Mouse (Mus musculus): ENCODE data around the gene Kat2b. TPM values are rescaled to one million over a fixed set of nuclear protein-coding genes. Genes with fewer than 3 reads are reported as not detected.
A peak's percentile ranks its signal among the peaks of the same experiment; 100 is the strongest.
"Not testable (repeated sequence)": the region's sequence is repeated elsewhere in the genome, so short reads cannot be mapped to it uniquely, and the experiment has no call there.

Kat2b gene
- polyA plus RNA-seq, 1 experiment from 2014 or later, result 7.3 TPM

DNA sequence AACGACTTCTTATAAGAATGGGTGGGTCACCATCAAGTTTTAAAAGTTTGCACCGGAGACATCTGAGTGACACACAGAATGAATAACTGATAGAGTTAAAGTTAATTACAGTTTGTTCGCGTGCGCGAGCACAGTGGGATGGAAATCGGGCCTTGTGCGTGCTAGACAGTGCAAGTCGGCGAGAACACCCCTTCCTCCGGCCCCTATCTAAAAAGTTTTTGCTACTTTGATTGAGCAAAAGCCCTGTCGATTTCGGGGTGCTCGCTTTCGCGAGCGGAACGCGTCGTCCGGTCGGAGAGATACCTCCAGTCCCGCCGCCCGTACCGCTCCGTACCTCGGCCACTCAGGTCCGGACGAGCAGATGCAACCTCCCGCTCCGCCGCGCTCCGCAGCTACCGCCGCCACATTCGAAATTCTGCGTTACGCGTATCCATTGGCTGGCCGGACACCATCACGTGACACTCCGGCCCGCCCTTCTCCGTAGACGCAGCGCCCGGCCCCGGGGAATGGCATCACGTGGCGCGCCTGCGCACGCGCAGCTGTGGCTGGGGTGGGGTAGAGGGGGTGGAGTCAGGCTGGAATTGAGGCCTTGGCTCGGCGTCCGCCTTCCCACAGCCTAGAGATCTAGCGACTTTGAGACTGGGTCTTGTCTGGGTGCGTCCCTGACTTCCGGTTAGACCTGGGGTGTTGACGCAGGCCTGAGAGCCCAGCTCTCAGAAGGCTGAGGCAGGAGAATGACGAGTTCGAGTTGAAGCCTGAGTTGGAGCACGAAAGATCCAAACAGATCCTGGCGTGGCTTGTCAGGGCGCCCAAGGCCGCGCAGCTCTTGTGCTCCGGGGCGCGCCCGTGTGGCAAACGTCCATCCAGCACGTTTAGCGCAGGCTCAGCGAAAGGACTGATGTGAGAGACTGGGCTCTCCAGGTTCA is 122.5 kb downstream of the Kat2b start, which contains the start of gene Sgo1:
Gene Sgo1, minus strand, starts transcription at position 457 of the 926 bp plus-strand sequence.
- Histone ChIP-seq H3K9ac (peak within 1 kb of the TSS; percentile 80), H3K36me3 (no peaks in the 10 kb centered on the region), H3K9me3 (no peaks in the 10 kb centered on the region), H3K4me3 (peak within 1 kb of the TSS; percentile 44), H3K27ac (replicated peaks) (peak within 1 kb of the TSS; percentile 98), H3K4me1 (replicated peaks) (peaks cover 13% of the 10 kb centered on the region), H3K27me3 (no peaks in the 10 kb centered on the region), H3K4me2 (peak within 1 kb of the TSS; percentile 60)
- ATAC-seq (ENCODE audit: low read depth), result peak; percentile 99
- under 1% methylated on average over 78 of the region's 78 CpGs for WGBS

DNA sequence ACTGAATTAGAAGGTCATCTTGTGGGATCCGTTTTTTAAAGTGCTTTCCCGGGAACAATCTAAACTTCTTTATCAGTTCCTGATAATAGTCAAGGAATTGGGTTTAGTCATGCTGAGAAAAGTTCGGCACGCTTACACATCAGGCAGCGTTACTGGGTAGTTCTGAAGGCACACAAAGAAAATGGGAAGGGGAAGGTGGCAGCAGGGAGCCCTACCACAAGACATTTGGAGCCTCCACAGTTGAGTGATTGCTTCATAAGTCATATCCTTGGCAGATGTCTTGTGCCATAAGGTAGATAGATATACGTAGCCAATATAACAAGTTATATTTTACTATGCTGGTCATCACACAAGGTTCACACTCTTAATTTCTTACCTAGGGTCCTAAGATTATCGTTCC is 123.3 kb downstream of the Kat2b start:
- Histone ChIP-seq H3K9ac (peak overlapping the region; percentile 80), H3K27ac (replicated peaks) (peak overlapping the region; percentile 98), H3K4me2 (peak overlapping the region; percentile 60), H3K36me3 (no peaks in the 10 kb centered on the region), H3K9me3 (no peaks in the 10 kb centered on the region), H3K4me3 (peak overlapping the region; percentile 44), H3K4me1 (replicated peaks) (peaks cover 13% of the 10 kb centered on the region), H3K27me3 (no peaks in the 10 kb centered on the region)
- 10% methylated on average over 7 of the region's 7 CpGs for WGBS
- peak; percentile 29 for ATAC-seq (ENCODE audit: low read depth)

DNA sequence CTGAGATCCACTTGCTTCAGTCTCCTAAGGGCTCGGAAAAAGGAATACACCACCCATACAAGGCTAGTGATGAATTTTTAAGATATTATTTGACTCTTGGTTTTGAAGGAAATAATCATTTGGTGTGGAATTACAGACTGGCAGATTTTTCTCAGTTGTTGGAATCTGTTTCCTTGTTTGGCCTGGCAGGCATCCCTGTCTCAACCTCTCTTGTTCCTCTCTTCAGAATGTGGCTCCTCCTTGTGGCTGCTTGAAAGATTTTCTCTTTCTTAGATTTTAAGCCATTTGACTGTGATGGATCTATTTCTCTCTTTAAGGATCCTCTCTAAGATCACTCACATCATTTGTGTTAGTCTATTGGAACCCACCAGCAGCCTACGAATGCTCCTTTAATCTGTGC is 127.4 kb downstream of the Kat2b start:
- 83% methylated on average over 2 of the region's 2 CpGs for WGBS

DNA sequence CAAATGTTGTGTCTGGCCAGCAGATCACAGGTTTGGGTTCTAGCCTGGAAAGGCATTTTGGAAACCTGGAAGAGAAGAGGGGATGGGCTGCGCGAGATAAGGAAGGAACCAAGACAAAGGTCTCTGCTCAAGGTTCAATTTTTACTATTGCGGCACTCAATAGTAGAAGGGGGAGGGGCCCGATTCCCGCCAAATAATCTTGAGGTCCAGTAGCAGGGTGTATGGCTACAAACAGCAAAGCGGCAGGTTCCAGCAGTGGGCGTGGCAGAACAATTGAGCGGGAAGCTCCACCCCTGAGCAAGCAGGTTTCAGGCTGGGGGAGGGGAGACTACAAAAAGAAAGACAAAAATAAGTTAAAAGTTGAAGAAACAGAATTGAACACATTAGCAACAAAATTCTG is 130.9 kb downstream of the Kat2b start:
- WGBS, result 91% methylated on average over 8 of the region's 8 CpGs

More for the DNA sequence above, 127.4 kb downstream of the Kat2b start:
- Histone ChIP-seq H3K9ac (no peak overlapping the region), H3K27me3 (no peaks in the 10 kb centered on the region), H3K27ac (replicated peaks) (no peak overlapping the region), H3K4me1 (replicated peaks) (peaks cover 9% of the 10 kb centered on the region), H3K9me3 (no peaks in the 10 kb centered on the region; the same call in 1 of the 2 replicates), H3K4me2 (no peak overlapping the region), H3K36me3 (no peaks in the 10 kb centered on the region), H3K4me3 (no peak overlapping the region)
- no peak for ATAC-seq (ENCODE audit: low read depth)

DNA sequence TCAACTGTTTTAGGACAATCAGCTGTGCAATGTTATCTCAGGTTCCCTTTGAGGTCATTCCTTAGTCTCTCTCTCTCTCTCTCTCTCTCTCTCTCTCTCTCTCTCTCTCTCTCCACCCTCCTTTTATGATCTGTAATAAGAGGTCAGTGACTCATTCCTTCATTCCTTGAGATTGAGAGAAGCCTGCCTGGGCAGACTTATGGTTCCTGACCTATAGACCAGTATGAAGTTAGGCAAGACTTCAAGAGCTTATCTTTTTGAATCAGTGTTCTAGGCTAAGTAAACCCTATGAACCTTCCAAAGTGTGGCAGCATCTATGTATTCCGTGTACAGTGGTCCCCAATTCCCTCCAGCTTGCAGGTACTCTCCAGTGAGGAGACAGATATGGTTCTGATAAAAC is 147.8 kb downstream of the Kat2b start:
- Histone ChIP-seq H3K9ac (no peak overlapping the region), H3K4me3 (no peak overlapping the region), H3K9me3 (no peaks in the 10 kb centered on the region), H3K36me3 (no peaks in the 10 kb centered on the region), H3K4me2 (no peak overlapping the region), H3K27ac (replicated peaks) (no peak overlapping the region), H3K4me1 (replicated peaks) (no peaks in the 10 kb centered on the region), H3K27me3 (no peaks in the 10 kb centered on the region)
- WGBS, result 51% methylated on average over 1 of the region's 1 CpGs
- ATAC-seq (ENCODE audit: low read depth), result no peak

More for the DNA sequence above, 130.9 kb downstream of the Kat2b start:
- not testable (repeated sequence) for H3K4me2 ChIP-seq; H3K27me3 ChIP-seq; H3K4me1 ChIP-seq (replicated peaks); H3K4me3 ChIP-seq; H3K9ac ChIP-seq; H3K27ac ChIP-seq (replicated peaks); H3K9me3 ChIP-seq; H3K36me3 ChIP-seq; ATAC-seq (ENCODE audit: low read depth)

DNA sequence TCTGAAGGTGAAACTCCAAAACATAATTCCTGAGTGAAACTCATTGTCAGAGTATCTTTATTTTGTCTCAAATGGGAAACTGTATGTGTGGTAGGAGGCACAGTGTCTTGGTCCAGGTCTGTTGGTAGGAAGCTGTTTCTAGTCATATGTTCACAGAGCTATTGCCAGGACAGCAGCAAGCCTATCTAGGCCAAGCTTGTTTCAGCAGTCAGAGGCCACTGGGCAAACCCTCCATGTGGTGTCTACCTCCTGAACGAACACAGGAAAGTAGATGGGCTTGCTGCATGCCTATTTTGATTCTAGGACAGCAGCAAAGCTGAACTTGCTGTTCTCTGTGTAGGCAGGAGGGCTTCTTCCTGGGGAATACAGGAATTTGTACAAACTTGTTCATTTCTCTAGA is 148.5 kb downstream of the Kat2b start:
- not testable (repeated sequence) for H3K4me1 ChIP-seq (replicated peaks); H3K27ac ChIP-seq (replicated peaks); H3K27me3 ChIP-seq; H3K4me3 ChIP-seq; H3K9ac ChIP-seq; ATAC-seq (ENCODE audit: low read depth); H3K36me3 ChIP-seq; H3K4me2 ChIP-seq; H3K9me3 ChIP-seq
- WGBS, result 65% methylated on average over 1 of the region's 1 CpGs

DNA sequence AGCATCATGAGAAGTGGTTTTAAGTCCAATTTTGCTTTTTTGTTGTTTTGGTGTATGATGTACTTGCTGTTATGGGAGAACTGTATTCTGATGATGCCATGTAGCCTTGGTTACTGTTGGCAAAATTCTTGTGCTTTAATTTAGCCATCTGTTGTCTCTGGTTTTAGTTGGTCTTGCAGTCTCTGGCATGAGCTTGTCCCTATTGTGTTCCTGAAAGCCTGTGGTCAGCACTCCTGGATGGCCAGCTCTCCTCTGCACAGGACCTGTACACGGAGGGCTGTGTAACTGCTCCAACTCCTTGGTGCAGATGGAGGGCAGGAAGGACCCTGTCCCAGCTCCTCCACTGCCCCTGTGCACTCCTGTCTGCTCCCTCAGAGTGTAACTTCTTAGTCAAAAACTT is 151.8 kb downstream of the Kat2b start:
- no peaks in the 10 kb centered on the region for H3K4me1 ChIP-seq (replicated peaks)
- no peaks in the 10 kb centered on the region for H3K9me3 ChIP-seq
- no peak overlapping the region for H3K4me2 ChIP-seq
- no peak overlapping the region for H3K4me3 ChIP-seq
- ATAC-seq (ENCODE audit: low read depth), result no peak
- H3K27me3 ChIP-seq, result no peaks in the 10 kb centered on the region
- H3K9ac ChIP-seq, result no peak overlapping the region
- no peak overlapping the region for H3K27ac ChIP-seq (replicated peaks)
- H3K36me3 ChIP-seq, result no peaks in the 10 kb centered on the region
- WGBS, result 86% methylated on average over 1 of the region's 1 CpGs

DNA sequence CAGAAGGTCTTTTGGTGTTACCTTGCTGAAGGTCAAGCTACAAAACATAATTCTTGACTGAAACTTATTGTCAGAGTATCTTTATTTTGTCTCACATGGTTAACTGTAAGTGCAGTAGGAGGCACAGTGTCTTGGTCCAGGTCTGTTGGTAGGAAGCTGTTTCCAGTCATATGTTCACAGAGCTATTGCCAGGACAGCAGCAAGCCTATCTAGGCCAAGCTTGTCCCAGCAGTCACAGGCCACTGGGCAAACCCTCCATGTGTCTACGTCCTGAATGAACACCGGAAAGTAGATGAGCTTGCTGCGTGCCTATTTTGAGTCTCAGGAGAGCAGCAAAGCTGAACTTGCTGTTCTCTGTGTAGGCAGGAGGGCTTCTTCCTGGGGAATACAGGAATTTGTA is 152.3 kb downstream of the Kat2b start:
- H3K27me3 ChIP-seq; ATAC-seq (ENCODE audit: low read depth); H3K4me1 ChIP-seq (replicated peaks); H3K9ac ChIP-seq; H3K4me2 ChIP-seq; H3K9me3 ChIP-seq; H3K36me3 ChIP-seq; H3K27ac ChIP-seq (replicated peaks); H3K4me3 ChIP-seq: not testable (repeated sequence)
- 87% methylated on average over 3 of the region's 3 CpGs for WGBS

Other genes with a start within 250 kb of the Kat2b start
- 0.29 and 0.37 TPM in 2 replicates for gene Efhb, start 103.5 kb upstream of the Kat2b start, polyA plus RNA-seq (2015; fragmentation: Nextera tagmentation; extraction: Ambion mirVana)
- 107 and 127 TPM in 2 replicates for gene Rab5a, start 87.6 kb upstream of the Kat2b start, polyA plus RNA-seq (2015; fragmentation: Nextera tagmentation; extraction: Ambion mirVana)
- 0.18 and 0.31 TPM in 2 replicates for gene Pp2d1, start 27.4 kb upstream of the Kat2b start, polyA plus RNA-seq (2015; fragmentation: Nextera tagmentation; extraction: Ambion mirVana)
- 8.2 and 9.1 TPM in 2 replicates for gene Sgo1, start 122.5 kb downstream of the Kat2b start, polyA plus RNA-seq (2015; fragmentation: Nextera tagmentation; extraction: Ambion mirVana)